Mouse (Mus musculus): ENCODE measurements around the gene Gm28048.

Gene Gm28048

GRCm38 (mm10) chr11:22858441-22859300 lies 123.2 kb downstream of the Gm28048 start:
- peak; percentile 67 for DNase-seq

GRCm38 (mm10) chr11:22857705-22858440 lies 124.0 kb downstream of the Gm28048 start:
- peak; percentile 56 for DNase-seq

- no peak for DNase-seq
Observed at GRCm38 (mm10) chr11:22857106-22857704, 124.7 kb downstream of the Gm28048 start.

- DNase-seq = no peak
Observed at GRCm38 (mm10) chr11:22856371-22856965, 125.4 kb downstream of the Gm28048 start.

GRCm38 (mm10) chr11:22854571-22854970 lies 127.3 kb downstream of the Gm28048 start:
- no peak for DNase-seq

GRCm38 (mm10) chr11:22853477-22854157 lies 128.3 kb downstream of the Gm28048 start:
- peak; percentile 46 for DNase-seq

- no peak for DNase-seq
Observed at GRCm38 (mm10) chr11:22852510-22852909, 129.4 kb downstream of the Gm28048 start.

- DNase-seq = peak; percentile 45
Observed at GRCm38 (mm10) chr11:22851416-22851815, 130.5 kb downstream of the Gm28048 start.

- DNase-seq = no peak
Observed at GRCm38 (mm10) chr11:22850077-22850476, 131.8 kb downstream of the Gm28048 start.

- DNase-seq = no peak
Observed at GRCm38 (mm10) chr11:22848649-22849195, 133.2 kb downstream of the Gm28048 start.

GRCm38 (mm10) chr11:22847732-22848648 lies 133.9 kb downstream of the Gm28048 start:
- DNase-seq = no peak

GRCm38 (mm10) chr11:22846960-22847731 lies 134.7 kb downstream of the Gm28048 start:
- no peak for DNase-seq

- DNase-seq = peak; percentile 64
Observed at GRCm38 (mm10) chr11:22846093-22846835, 135.6 kb downstream of the Gm28048 start.

GRCm38 (mm10) chr11:22844754-22845718 lies 136.9 kb downstream of the Gm28048 start:
- no peak for DNase-seq

GRCm38 (mm10) chr11:22839456-22839855 lies 142.4 kb downstream of the Gm28048 start:
- no peak for DNase-seq

- DNase-seq = no peak
Observed at GRCm38 (mm10) chr11:22838361-22838760, 143.5 kb downstream of the Gm28048 start.

- no peak for DNase-seq
Observed at GRCm38 (mm10) chr11:22836269-22836668, 145.6 kb downstream of the Gm28048 start.

GRCm38 (mm10) chr11:22832600-22832999 lies 149.3 kb downstream of the Gm28048 start:
- DNase-seq = no peak
